Mouse (Mus musculus): ENCODE results near the gene Itgb3. TPM values are rescaled to one million over a fixed set of nuclear protein-coding genes. Genes with fewer than 3 reads are reported as not detected.

Gene Itgb3
- polyA plus RNA-seq, 1 experiment from 2014 or later, result 1.5 TPM

DNA sequence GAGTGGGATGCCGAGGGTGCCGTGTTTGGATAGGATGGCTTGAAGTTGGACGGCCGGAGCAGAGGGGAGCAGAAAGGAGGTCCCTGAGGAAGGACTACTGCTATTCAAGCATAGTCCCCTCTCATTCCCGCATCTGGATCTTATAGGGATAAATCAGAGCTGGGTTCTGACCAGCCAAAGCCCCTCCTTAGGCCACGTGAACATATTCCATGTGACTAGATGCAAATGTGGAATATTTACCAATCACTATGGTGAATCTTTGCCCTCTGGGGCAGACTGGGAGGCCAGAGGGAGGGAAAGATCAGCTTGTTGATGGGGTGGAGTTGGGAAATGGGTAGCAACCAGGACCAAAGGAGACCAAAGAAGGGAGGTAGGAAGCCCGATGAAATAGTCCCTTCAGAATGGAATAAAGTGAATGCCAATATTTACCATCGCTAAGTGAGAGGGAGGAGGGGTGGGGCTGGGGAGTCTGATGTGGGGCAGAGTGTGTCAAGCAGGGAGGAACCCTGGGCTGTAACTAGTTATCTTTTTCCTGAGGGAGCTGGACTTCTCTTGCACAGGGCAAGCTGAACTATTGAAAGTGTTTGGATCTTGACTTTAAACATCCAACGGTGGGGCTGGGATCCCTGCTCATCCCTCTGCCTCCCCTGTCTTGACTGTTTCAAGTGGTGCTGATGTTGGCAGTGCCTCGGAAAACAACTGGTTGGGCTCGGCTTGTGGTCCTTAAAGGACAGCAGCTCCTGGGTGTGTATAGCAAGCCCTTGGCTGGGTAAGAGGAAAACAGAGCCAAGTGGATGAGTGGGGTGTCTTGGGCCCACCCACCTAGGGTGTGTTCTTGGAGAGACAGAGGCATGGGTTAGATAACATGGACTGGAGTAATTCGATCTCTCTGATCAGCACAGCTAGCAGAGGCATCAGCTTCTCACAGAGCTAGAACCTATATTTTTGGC, 17.9 kb downstream of the Itgb3 start:
- Histone ChIP-seq H3K27me3 (no peaks in the 10 kb centered on the region), H3K4me1 (replicated peaks) (no peaks in the 10 kb centered on the region; the same call in 1 of the 2 replicates), H3K4me2 (no peak overlapping the region), H3K9ac (no peak overlapping the region), H3K4me3 (no peak overlapping the region), H3K9me3 (no peaks in the 10 kb centered on the region), H3K36me3 (no peaks in the 10 kb centered on the region), H3K27ac (replicated peaks) (no peak overlapping the region)
- 48% methylated on average over 12 of the region's 12 CpGs for WGBS
- no peak for ATAC-seq (ENCODE audit: low FRiP score, low read depth)

DNA sequence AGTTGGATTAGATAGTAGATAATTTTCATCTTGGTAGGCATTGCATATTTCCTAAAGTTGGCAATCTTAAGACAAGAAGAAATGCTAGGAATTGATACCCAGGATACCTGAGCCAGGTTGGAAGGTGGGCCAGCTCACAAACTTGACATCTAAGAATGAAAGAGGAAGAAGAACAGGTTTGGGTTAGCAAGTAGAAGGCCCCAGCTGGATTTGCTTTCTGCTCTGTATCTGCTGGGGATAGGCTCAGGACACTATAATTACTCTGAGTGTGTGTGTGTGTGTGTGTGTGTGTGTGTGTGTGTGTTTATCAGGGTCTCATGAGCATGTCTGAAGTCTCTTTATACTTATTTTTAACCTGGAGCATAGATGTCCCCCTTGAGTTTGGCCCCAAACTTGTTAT, 18.8 kb downstream of the Itgb3 start:
- no peak overlapping the region for H3K4me2 ChIP-seq
- H3K4me1 ChIP-seq (replicated peaks), result no peaks in the 10 kb centered on the region; the same call in 1 of the 2 replicates
- H3K9me3 ChIP-seq, result no peaks in the 10 kb centered on the region
- no peak overlapping the region for H3K9ac ChIP-seq
- H3K27ac ChIP-seq (replicated peaks), result no peak overlapping the region
- ATAC-seq (ENCODE audit: low FRiP score, low read depth), result no peak
- H3K27me3 ChIP-seq, result no peaks in the 10 kb centered on the region
- no peak overlapping the region for H3K4me3 ChIP-seq
- H3K36me3 ChIP-seq, result no peaks in the 10 kb centered on the region

DNA sequence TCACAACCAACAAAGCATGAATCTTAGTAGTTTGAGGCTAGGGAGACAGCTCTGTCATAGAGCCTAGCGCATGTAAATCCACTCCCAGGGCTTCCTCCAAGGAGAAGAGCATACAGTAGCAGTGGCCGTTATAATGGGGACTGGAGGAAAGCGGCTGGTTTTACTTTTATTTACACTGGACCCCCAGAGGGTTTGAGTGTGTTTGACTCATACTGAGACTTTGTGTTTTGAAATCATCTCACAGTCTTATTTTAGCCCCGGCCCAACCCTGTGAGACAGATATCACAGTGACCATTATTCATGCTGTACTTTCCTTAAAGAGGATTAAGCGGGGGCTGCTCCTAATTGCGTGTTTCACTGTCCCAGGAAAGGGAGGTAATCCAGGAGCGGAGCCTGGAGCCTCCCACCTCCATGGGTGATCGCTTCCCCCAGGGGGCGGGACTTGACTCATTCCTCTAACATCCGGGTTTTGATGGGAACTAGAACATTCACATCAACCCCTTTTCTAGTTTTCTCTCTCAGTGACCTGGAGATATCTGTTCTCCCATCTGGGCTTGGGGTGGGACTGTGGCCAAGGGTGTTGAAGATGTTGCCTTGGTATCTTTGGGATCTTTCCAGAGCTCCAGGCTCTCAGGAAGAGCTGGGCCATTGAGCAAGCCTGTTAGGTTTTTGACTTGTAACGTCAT, 20.0 kb downstream of the Itgb3 start:
- no peaks in the 10 kb centered on the region for H3K36me3 ChIP-seq
- no peaks in the 10 kb centered on the region for H3K9me3 ChIP-seq
- H3K27me3 ChIP-seq, result no peaks in the 10 kb centered on the region
- no peaks in the 10 kb centered on the region; the same call in 1 of the 2 replicates for H3K4me1 ChIP-seq (replicated peaks)
- WGBS, result 67% methylated on average over 11 of the region's 11 CpGs
- no peak overlapping the region for H3K27ac ChIP-seq (replicated peaks)
- no peak for ATAC-seq (ENCODE audit: low FRiP score, low read depth)
- no peak overlapping the region for H3K9ac ChIP-seq
- no peak overlapping the region for H3K4me3 ChIP-seq
- H3K4me2 ChIP-seq, result no peak overlapping the region

DNA sequence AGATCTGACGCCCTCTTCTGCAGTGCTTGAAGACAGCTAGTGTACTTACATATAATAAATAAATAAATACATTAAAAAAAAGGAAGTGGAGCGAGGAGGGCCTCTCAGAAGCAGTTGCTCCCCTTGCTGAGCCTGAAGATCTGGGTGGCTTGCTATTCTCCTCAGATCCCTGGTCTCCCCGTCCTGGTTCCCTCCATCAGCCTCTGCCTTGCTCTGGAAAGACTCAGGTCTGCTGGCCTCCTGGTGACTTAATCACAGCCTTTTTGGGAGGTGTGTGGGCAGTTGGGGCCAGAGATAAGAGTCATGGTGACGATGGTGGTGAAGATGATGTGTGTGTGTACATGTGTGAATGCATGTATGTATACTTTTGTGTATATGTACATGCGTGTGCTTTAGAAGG, 20.8 kb downstream of the Itgb3 start:
- WGBS, result 95% methylated on average over 5 of the region's 5 CpGs

DNA sequence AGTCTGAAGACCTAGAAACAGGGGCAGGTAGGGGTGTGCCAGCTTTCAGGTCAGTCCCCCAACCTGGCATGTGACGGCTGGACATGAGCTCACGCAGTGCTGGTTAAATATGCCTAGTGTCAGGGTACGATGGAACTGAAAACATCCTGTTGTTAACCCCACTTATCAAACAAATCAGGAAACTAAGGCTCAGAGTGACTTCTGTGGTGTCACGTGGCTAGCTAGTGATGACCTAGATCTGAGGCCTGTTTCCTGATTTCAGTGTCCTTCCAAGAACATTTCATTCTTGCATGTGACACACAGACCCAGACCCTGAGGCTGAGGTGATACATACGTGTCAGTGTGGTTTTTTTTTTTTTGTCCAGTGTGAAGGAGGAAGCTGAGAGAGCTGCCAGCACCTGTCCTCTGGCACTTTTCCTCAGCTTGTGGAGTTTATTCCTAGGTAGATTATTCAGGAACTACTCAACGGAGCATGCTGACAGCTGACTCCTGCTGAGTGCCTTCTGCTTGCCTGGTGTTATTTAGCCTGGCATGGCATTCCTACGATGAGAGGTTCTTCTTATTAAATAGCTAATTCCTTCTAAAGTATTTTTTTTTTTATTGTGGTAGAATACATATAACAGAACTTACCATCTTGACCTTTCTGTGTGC, 22.5 kb downstream of the Itgb3 start:
- H3K9ac ChIP-seq, result no peak overlapping the region
- no peaks in the 10 kb centered on the region for H3K36me3 ChIP-seq
- WGBS, result 72% methylated on average over 7 of the region's 7 CpGs

More for the DNA sequence above, 20.8 kb downstream of the Itgb3 start:
- Histone ChIP-seq H3K4me2 (no peak overlapping the region), H3K27ac (replicated peaks) (no peak overlapping the region), H3K27me3 (no peaks in the 10 kb centered on the region), H3K9me3 (no peaks in the 10 kb centered on the region), H3K4me1 (replicated peaks) (no peaks in the 10 kb centered on the region; the same call in 1 of the 2 replicates), H3K4me3 (no peak overlapping the region), H3K9ac (no peak overlapping the region), H3K36me3 (no peaks in the 10 kb centered on the region)
- ATAC-seq (ENCODE audit: low FRiP score, low read depth), result no peak

DNA sequence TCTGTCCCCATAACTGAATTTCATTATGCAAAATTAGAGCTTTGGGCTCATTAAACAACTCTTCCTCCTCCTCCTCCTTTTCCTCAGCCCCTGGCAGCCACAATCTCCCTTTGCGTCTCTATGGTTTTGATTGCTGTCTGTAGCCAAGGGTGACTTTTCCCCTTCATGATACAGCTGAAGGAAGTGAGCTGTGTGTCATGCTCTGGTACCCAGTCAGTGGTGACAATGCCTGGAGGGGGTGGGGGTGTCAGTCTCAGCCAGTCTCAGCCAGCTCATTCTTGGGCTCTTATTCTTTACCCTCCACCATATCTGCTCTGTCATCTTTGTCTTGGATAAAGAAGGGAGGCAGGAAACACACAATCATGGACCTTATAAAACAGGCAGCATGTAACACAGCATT, 23.5 kb downstream of the Itgb3 start:
- Histone ChIP-seq H3K27ac (replicated peaks) (no peak overlapping the region), H3K4me2 (no peak overlapping the region), H3K4me1 (replicated peaks) (no peaks in the 10 kb centered on the region), H3K9me3 (no peaks in the 10 kb centered on the region), H3K36me3 (no peaks in the 10 kb centered on the region), H3K4me3 (no peak overlapping the region), H3K9ac (no peak overlapping the region), H3K27me3 (no peaks in the 10 kb centered on the region)
- WGBS, result 43% methylated on average over 1 of the region's 1 CpGs
- no peak for ATAC-seq (ENCODE audit: low FRiP score, low read depth)

More for the DNA sequence above, 22.5 kb downstream of the Itgb3 start:
- Histone ChIP-seq H3K4me3 (no peak overlapping the region), H3K4me1 (replicated peaks) (no peaks in the 10 kb centered on the region; the same call in 1 of the 2 replicates), H3K27ac (replicated peaks) (no peak overlapping the region), H3K9me3 (no peaks in the 10 kb centered on the region), H3K27me3 (no peaks in the 10 kb centered on the region), H3K4me2 (no peak overlapping the region)
- ATAC-seq (ENCODE audit: low FRiP score, low read depth), result no peak

DNA sequence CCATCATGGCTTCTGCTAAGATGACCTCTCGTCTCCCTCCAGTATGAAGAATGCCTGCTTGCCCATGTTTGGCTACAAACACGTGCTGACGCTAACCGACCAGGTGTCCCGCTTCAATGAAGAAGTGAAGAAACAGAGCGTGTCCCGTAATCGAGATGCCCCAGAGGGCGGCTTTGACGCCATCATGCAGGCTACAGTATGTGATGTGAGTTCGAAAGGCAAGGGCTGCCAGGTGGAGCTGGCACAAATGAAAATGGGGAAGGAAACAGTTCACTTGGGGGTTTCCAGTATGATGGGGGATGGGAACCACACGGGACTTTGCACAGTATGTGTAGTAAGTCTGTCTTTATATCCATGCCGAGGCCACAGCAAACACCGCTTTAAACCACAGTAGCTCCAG, 29.2 kb downstream of the Itgb3 start:
- Histone ChIP-seq H3K4me2 (no peak overlapping the region), H3K9me3 (no peaks in the 10 kb centered on the region), H3K36me3 (no peaks in the 10 kb centered on the region), H3K27ac (replicated peaks) (no peak overlapping the region), H3K27me3 (no peaks in the 10 kb centered on the region), H3K9ac (no peak overlapping the region), H3K4me3 (no peak overlapping the region), H3K4me1 (replicated peaks) (no peaks in the 10 kb centered on the region)
- ATAC-seq (ENCODE audit: low FRiP score, low read depth), result no peak
- WGBS, result 94% methylated on average over 14 of the region's 14 CpGs

DNA sequence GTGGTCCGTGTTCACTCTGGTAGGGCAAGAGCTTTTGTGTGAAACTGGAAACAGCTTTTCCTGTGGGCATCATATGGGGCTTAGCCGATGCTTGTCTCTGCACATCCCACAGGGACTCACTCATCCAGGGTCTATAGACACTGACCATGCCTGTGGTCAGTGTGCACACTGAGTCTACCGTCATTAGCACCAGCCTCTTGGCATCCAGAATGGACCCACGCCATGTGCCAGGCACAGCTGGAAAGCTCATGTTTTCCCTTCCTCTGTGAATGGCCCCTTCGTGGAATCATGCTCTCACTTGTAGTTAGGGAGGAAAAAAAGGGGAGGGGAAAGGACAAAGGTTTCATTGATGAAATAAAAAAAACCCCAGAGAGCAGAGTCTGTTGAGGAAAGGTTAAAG, 30.2 kb downstream of the Itgb3 start:
- no peaks in the 10 kb centered on the region for H3K4me1 ChIP-seq (replicated peaks)
- no peak overlapping the region for H3K4me3 ChIP-seq
- H3K9ac ChIP-seq, result no peak overlapping the region
- H3K36me3 ChIP-seq, result no peaks in the 10 kb centered on the region
- no peak for ATAC-seq (ENCODE audit: low FRiP score, low read depth)
- H3K4me2 ChIP-seq, result no peak overlapping the region
- H3K27ac ChIP-seq (replicated peaks), result no peak overlapping the region
- H3K27me3 ChIP-seq, result no peaks in the 10 kb centered on the region
- no peaks in the 10 kb centered on the region for H3K9me3 ChIP-seq
- WGBS, result 55% methylated on average over 5 of the region's 5 CpGs

DNA sequence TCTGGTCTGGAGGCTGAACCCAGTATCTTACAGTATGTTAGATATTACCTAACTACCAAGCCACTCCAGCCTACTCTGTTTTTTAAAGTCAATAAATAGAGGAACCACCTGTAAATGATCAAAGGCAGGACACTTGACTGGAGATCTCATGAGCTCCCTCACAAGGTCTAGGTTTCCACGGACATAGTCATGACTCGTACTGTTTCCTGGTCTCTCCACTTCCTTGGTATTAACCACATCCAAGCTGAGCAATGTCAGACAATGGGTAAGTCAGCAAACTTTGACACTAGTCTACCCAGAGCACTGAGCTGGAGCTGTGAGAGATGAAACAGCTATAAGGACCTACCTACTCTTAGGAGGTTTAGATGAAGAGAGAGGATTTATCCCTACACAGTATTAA, 31.1 kb downstream of the Itgb3 start:
- ATAC-seq (ENCODE audit: low FRiP score, low read depth), result no peak
- no peaks in the 10 kb centered on the region for H3K4me1 ChIP-seq (replicated peaks)
- no peaks in the 10 kb centered on the region for H3K9me3 ChIP-seq
- H3K27me3 ChIP-seq, result no peaks in the 10 kb centered on the region
- no peak overlapping the region for H3K27ac ChIP-seq (replicated peaks)
- H3K4me2 ChIP-seq, result no peak overlapping the region
- 91% methylated on average over 2 of the region's 2 CpGs for WGBS
- H3K4me3 ChIP-seq, result no peak overlapping the region
- H3K36me3 ChIP-seq, result no peaks in the 10 kb centered on the region
- H3K9ac ChIP-seq, result no peak overlapping the region

DNA sequence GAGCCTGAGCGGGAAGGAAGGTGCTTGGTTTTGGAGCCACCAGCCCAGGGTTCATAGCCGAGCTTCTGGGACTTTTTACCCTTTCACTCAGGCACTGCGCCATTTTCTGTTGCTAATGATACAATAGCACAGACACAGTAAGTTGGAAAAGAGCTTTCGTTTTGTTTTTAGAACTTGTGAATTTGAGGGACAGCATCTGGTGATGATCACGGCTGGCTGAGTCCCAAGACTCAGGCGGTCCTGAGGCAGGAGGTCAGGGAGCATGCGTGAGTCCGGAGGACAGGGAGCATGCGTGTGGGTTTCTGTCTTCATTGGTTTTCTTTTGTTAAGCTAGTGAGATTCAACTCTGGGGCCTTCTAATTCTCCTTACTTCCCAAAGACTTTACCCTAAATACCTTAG, 31.8 kb downstream of the Itgb3 start:
- WGBS, result 91% methylated on average over 9 of the region's 9 CpGs
- H3K9ac ChIP-seq, result no peak overlapping the region
- H3K9me3 ChIP-seq, result no peaks in the 10 kb centered on the region
- H3K4me3 ChIP-seq, result no peak overlapping the region
- ATAC-seq (ENCODE audit: low FRiP score, low read depth), result no peak
- H3K4me1 ChIP-seq (replicated peaks), result no peaks in the 10 kb centered on the region
- H3K36me3 ChIP-seq, result no peaks in the 10 kb centered on the region
- no peak overlapping the region for H3K4me2 ChIP-seq
- no peaks in the 10 kb centered on the region for H3K27me3 ChIP-seq
- H3K27ac ChIP-seq (replicated peaks), result no peak overlapping the region

DNA sequence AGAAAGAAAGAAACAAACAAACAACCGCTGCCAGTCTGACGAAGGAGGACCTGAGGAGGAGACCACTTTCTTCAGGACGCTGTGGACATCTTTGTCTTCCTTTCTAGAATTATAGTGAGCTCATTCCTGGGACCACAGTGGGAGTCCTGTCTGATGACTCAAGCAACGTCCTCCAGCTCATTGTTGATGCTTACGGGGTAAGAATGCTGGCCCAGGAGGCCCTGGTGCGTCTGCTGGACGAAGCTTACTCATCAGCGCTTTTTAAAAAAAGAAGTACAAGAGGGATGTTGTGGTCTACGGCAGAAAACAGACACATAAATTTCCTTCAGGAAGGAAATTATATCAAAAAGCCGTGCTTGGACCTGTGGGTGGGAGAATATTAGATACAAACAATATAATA, 33.1 kb downstream of the Itgb3 start:
- Histone ChIP-seq H3K4me3 (no peak overlapping the region), H3K9me3 (no peaks in the 10 kb centered on the region), H3K27ac (replicated peaks) (no peak overlapping the region), H3K27me3 (no peaks in the 10 kb centered on the region), H3K4me1 (replicated peaks) (no peaks in the 10 kb centered on the region), H3K4me2 (no peak overlapping the region), H3K36me3 (no peaks in the 10 kb centered on the region), H3K9ac (no peak overlapping the region)
- no peak for ATAC-seq (ENCODE audit: low FRiP score, low read depth)
- WGBS, result 78% methylated on average over 10 of the region's 10 CpGs

DNA sequence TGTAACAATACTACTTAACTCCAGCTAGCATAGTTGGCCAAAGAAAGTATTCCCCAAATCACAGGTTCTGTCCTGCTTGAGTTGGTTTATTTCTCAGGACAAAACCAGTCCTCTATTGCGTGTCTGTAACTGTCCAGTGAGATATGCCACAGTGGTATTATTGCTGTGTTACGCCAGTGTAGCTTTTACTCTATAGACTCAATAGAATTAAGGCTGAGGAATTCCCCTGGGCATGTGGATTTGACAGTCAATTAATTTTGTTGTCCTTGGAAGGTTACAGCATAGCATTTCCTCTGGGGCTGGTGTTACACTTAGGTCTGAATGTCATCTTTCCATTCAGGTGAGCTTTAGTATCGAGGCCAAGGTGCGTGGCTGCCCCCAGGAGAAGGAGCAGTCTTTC, 35.4 kb downstream of the Itgb3 start:
- Histone ChIP-seq H3K4me3 (no peak overlapping the region), H3K36me3 (no peaks in the 10 kb centered on the region), H3K9ac (no peak overlapping the region), H3K4me2 (no peak overlapping the region), H3K27me3 (no peaks in the 10 kb centered on the region), H3K27ac (replicated peaks) (no peak overlapping the region), H3K9me3 (no peaks in the 10 kb centered on the region), H3K4me1 (replicated peaks) (no peaks in the 10 kb centered on the region)
- ATAC-seq (ENCODE audit: low FRiP score, low read depth), result no peak
- WGBS, result 72% methylated on average over 4 of the region's 4 CpGs

Measured in hindbrain, embryonic 15.5 days (tissue).